Mouse (Mus musculus) heart, postnatal 36 days (tissue): ENCODE results near the gene Ptprg. TPM values are rescaled to one million over a fixed set of nuclear protein-coding genes. Genes with fewer than 3 reads are reported as not detected.
"Not testable (repeated sequence)": the region's sequence is repeated elsewhere in the genome, so short reads cannot be mapped to it uniquely, and the experiment has no call there.

ENCODE experiments used
- DNase-seq, 2 experiments: peaks; one replicate each; pipeline ENCODE4 v3.0.0; 2021 to 2022
- intact Hi-C: fragments of 180-260 bp; cut with DNase I; formaldehyde crosslinking; loops from one replicate; pipeline ENCODE4 v1.15.1; 2025
- total RNA-seq, 2 experiments: library from RNA; stranded (reverse); gene quantifications; 2 replicates each; pipeline ENCODE4 v1.2.3; 2021

The Ptprg gene
- total RNA-seq, 2 experiments from 2014 or later: 51.9 to 66.2 TPM

DNA sequence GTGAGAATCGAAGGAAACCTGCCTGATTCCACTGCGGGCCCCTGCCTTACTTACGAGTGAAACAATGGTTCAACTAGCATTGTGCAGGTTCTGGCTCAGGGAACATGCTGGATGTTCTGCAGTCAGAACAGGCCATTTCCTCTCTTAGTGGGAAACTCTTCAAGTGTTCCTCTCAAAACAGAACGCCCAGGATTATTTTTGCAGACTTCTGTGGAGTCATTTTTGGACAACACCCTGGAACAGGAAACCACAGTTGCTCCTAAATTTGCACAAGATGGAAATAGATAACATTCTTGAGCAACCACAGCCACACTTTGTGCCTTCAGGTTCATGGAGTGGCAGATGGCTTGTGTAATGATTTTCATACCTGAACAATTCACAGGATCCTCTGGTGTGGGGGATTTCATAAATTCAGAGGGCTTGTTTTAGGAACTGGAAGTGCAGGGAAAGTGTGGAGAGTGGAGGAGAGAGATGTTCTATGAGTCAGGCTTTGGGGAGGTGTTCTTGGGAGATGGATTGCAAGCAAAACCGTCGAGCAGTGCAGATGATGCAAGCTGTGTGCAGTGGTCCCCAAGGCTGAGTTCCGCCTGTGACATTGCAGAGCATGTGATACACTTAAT lies 257.9 kb downstream of the Ptprg start:
- peak; percentile 46 to 72 for DNase-seq
- intact Hi-C loops: loop anchor here (1.0 to 5.0 kb wide), 5 partner anchors 54 to 326 kb away; no protein-coding TSS in a partner anchor

DNA sequence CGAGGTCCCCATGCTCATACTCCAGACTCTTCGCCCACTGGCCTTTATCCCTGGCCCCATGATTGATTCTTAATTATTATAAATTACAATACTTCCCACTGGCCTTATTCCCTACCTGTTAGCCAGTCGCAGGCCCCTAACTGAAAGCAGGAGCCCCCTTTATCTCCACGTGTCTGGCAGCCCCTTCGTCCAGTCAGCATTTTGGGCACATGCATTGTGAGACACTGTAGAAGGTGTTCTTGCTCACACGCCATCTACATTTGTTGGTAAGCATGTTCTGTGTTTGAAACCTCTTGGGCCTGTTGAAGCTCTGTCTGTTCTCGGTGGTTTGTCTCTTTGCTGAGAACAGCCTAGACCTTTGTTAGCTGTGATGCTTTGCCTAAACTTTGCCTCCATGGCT lies 259.0 kb downstream of the Ptprg start:
- intact Hi-C loops: loop anchor here (5.0 kb wide), 1 partner anchor 70 kb away; no protein-coding TSS in a partner anchor
- no peak for DNase-seq

DNA sequence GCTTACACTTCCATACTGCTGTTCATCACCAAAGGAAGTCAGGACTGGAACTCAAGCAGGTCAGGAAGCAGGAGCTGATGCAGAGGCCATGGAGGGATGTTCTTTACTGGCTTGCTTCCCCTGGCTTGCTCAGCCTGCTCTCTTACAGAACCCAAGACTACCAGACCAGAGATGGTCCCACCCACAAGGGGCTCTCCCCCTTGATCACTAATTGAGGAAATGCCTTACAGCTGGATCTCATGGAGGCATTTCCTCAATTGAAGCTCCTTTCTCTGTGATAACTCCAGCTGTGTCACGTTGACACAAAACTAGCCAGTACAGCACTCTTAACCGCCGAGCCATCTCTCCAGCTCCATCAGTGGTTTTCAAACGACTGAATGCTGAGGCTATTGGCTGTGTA lies 261.5 kb downstream of the Ptprg start:
- intact Hi-C loops: loop anchor here (5.0 kb wide), 1 partner anchor 67 kb away; no protein-coding TSS in a partner anchor
- not testable (repeated sequence) for DNase-seq

DNA sequence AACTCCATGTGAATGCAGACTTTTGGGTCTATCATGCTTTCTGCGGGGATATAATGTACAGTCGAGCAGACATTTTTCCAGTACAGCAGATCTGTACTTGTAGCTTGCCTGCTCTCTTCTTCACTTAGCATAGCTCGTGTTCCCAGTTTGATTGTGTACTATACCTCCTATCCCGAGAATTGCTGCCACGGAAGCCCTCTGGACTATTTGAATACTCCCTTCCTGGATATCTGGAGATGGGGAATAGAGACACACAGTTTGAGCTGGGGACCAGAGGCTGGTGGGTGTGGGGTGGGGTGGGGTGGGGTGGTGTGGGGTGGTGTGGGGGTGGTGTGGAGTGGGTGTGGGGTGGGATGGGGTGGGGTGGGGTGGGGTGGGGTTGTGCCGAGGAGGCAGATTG lies 263.9 kb downstream of the Ptprg start:
- DNase-seq: no peak
- intact Hi-C loops: no loop called here

DNA sequence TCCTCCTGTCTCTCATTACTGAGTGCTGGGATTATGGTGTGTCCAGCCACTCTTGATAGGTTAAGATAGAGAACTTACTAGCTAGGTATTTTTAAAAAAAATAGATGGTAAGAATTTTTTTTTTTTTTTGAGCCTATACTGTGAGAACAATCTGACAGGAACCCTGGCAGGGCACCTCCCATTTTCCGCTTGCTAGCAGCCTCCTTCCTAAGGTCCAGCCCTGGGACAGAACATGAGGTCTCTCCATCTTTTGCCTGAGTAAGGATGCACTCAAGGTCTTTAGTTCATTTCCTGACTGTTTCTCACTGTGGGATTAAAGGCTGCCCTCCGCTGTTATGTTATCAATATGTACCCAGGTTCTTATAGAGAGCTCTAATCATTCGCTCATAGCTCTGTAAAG lies 264.7 kb downstream of the Ptprg start:
- no peak for DNase-seq
- intact Hi-C loops: no loop called here

DNA sequence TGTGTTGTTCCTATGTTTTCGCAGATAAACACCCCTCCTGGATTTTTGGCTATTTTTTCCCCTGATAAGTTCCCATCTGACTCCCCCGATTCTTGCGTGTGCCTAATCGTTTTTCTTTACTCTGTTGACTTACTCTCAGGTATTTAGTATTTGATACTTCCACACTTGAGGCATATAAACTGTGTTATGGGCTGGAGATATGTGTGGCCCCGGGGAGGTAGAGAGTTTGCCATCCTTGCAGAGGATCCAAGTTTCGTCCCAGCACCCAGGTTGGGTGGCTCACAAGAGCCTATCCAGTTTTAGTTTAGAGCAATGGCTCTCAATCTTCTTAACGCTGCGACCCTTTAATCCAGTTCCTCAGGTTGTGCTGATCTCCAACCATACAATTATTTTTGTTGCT lies 265.4 kb downstream of the Ptprg start:
- DNase-seq: no peak
- intact Hi-C loops: no loop called here

DNA sequence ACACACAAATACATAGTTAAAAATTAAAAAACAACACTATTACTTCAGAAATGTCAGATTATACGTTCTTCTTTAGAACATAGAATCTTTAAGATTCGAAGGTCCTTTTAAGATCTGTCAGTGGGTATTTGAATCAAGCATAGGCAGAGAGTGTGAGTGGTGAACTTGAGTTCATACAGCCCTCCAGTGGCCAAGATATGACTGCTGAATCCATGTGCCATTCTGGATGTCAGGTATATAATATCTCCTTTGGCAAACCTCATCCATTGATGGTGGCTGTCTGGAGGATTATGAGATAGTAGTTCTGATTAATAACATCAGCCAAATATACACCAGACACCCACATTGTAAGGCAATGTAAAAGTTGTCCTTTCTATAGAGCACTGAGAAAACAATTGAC lies 266.0 kb downstream of the Ptprg start:
- no peak for DNase-seq
- intact Hi-C loops: no loop called here

GRCm38 (mm10) chr14:11822830-11823700 lies 269.7 kb downstream of the Ptprg start:
- DNase-seq: no peak
- intact Hi-C loops: no loop called here

GRCm38 (mm10) chr14:11823701-11824095 lies 270.4 kb downstream of the Ptprg start:
- no peak for DNase-seq

GRCm38 (mm10) chr14:11824915-11825314 lies 271.6 kb downstream of the Ptprg start:
- DNase-seq: no peak
- intact Hi-C loops: no loop called here

More at GRCm38 (mm10) chr14:11823701-11824095, 270.4 kb downstream of the Ptprg start:
- intact Hi-C loops: no loop called here

DNA sequence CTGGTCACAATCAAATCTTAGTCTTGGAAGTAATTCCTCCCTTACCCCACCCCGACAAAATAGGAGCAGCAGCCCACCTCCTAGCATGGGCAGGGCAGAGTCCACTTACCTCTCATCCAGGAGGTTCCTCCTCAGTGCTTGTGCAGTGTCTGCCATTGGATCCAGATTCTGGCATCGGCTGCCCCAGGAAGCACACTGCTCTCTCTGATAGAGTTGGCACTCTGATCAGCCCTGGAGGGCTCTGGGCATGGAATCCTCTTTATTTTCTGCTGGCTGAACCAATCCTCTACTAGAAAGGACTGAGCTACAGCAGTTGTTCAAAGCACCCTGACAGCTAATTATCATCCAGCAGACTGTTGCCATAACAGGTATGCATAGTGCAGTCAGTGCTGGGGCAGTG lies 272.2 kb downstream of the Ptprg start:
- no peak for DNase-seq
- intact Hi-C loops: no loop called here

DNA sequence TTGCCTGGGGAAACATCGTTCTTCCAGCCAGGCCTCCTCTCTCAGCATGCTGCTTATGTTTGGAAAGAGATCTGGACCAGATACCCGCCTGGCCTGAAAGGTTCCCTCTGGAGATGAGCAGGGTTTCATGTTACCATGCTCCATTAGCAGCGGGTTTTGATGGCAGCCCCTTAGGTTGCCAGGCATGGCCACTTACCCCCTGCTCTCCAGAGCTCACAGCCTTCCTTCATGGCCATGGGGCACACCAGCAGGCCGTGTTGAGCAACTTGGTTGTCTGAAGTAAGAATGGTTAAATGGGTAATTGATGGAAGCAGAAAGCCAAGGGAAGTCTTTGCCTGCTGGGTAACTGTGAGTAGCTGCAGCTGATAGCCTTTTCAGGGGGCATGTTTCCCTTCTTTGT lies 274.8 kb downstream of the Ptprg start:
- intact Hi-C loops: no loop called here

GRCm38 (mm10) chr14:11833678-11834077 lies 280.3 kb downstream of the Ptprg start:
- DNase-seq: no peak
- intact Hi-C loops: no loop called here

More for the DNA sequence above, 274.8 kb downstream of the Ptprg start:
- no peak for DNase-seq

DNA sequence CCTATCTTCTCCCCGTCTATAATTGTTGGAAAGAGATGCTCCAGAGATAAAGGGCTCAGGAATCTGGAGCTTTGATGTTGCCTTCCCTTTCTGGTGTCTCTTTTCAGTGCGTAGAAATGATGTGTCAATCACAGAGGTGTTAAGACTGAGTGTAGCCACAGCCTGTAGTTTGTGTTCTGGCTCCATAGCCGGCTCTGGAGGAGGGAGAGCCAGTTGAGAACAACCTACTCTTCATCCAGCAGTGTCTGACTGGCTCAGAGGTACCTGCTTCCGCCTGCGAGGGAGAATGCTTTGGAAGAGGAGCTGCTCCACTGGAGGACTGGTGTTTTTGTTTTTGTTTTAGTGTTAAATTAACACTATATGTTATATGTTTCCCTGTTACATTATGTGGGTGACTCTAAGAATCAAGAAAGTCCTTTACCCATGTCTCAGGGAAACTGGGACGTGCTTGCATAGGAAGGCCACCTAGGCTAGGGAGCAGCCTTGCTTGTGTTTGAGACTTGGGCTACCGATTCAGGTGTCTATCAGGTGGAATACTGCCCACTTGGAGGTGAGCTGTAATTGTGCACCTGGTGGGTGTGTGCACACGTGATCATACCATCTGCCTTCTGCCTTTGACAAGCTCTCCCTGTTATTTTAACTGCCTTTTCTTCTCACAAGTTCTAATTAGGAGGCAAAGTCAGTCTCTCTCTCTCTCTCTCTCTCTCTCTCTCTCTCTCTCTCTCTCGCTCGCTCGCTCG lies 282.5 kb downstream of the Ptprg start:
- intact Hi-C loops: no loop called here
- DNase-seq: no peak

DNA sequence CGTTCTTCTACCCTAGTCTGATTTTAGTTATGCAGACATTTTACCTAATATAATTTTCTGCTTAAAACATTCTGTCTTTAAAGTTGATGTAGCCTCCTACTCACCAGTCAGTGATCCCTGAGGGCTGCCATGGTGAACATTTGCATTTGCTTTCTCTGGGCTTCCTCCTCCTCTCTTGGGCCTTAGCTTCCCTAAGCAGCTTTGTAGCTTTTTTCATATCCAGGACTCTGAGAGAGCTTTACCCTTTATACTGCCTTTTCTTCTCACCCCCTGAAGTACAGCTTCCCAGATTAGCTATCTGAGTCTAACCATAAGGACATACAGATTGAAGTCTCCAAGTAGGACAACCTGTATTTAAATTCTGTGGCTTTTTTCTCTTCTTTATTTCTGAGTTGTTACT lies 284.4 kb downstream of the Ptprg start:
- no peak for DNase-seq
- intact Hi-C loops: no loop called here

DNA sequence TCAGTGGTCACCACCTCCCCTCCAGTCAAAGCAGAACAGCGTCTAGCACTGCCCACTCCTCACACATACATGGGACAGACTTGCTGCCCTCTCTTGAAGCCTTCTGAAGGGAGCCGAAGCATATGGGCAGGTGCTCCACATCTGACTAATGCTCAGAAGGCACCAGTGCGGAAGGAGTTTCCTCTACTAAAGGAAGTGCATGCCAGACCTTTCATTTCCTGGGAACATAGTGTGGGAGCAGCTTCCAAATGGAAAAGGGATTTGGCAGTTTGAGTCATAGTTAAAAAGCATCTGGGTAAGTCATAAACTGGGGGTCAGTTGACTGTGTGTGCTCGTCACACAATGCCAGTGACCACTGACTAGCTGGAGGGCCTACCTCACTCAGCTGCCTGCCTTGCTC lies 288.3 kb downstream of the Ptprg start:
- intact Hi-C loops: no loop called here
- no peak for DNase-seq

- intact Hi-C loops: no loop called here
Measured at GRCm38 (mm10) chr14:11852896-11853295, 299.6 kb downstream of the Ptprg start.

DNA sequence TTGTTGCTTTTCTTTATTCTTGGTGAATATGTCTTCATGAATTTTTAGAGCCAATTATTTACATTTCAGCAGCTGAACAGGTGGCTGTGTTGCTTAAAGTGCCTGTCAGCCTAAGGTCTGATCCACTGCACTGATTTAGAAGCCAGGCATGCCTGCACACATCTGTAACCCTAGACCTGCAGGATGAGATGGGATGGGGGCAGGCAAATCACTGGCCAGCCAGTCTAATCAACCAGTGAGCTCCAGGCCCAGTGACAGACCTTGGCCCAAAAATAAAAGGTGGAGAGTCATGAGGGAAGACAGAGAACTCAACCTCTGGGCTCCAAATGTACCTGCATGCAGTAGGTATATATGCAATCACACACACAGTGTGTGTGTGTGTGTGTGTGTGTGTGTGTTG lies 302.2 kb downstream of the Ptprg start:
- DNase-seq: no peak
- intact Hi-C loops: no loop called here

More at GRCm38 (mm10) chr14:11852896-11853295, 299.6 kb downstream of the Ptprg start:
- no peak for DNase-seq

DNA sequence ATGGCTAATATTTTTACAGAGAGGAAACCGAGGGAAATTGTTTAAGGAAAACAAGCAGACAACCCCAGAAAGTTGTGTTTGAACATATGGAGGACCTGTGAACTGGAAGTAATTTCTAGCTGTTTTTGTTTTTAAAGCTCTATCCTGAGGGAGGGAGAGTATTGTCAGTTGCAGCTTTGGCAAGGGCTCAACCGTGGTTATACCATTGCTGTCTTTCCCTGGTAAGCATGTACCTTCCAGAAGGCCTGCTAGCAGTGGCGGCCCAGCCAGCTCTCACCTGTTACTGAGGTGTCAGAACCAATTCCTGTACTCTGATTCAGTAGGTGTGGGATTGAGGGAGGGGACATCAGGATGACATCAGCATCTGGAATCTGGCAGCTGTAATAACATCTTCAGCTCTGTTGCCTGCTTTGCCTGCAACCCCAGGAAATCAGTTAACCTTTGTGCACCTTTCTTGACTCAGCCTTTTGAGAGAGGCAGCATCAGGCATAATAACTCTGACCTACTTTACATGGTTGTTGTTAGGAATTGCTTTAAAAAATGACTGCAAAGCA lies 304.7 kb downstream of the Ptprg start:
- intact Hi-C loops: no loop called here
- no peak for DNase-seq

DNA sequence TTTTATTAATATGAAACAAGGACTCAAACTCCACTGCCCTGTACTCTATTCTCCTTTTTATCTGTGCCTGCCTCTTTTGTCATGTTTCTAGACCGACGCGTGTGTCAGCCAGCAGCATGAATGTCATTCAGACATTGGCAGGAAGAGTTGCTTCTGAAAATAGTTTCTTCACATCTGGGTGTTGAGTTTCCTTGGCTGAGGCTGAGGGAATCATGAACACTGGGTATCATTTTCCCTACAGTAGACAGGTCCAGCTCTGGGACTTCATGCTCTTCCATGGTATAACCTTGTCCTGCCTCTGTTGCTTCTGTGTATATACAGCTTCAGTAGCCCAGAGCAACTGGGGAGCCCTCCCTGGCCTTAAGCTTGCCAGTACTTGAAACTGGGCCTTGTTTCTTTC lies 310.0 kb downstream of the Ptprg start:
- intact Hi-C loops: no loop called here
- DNase-seq: no peak

GRCm38 (mm10) chr14:11864840-11865239 lies 311.5 kb downstream of the Ptprg start:
- no peak for DNase-seq
- intact Hi-C loops: loop anchor here (1.0 to 5.0 kb wide), 3 partner anchors 54 to 313 kb away; partner anchors contain the start of gene Ptprg
